Mouse (Mus musculus): ENCODE results near the gene Mroh2a. TPM values are rescaled to one million over a fixed set of nuclear protein-coding genes. Genes with fewer than 3 reads are reported as not detected.
A peak's percentile ranks its signal among the peaks of the same experiment; 100 is the strongest.

The Mroh2a gene
- polyA plus RNA-seq, 1 experiment from 2014 or later: 1.5 TPM

DNA sequence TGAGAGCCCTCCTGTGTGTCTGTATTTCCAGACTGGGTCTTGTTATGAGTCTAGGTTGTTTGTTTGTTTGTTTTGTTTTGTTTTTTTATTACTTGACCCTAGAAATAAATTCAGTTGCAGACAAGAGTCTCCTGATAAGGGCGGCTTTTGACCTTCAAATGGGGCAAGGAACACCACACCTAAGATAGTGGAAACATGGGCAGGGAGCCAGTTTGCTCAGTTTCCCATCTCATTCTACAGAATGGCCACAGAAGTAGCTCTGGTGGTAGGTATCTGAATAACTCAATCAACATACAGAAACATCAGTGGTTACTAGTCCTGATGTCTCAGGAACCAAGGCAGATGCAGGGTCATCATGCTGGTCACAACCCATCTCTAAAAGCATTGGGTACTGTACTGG lies 67.9 kb downstream of the Mroh2a start:
- H3K4me1 ChIP-seq: no peaks in the 10 kb centered on the region
- H3K4me2 ChIP-seq (replicated peaks): no peak overlapping the region
- no peak overlapping the region for H3K9ac ChIP-seq
- H3K9me3 ChIP-seq: peaks cover 71% of the 10 kb centered on the region
- H3K27ac ChIP-seq: no peak overlapping the region
- WGBS: 15% methylated on average over 1 of the region's 1 CpGs
- no peaks in the 10 kb centered on the region for H3K36me3 ChIP-seq
- H3K27me3 ChIP-seq (replicated peaks): no peaks in the 10 kb centered on the region
- no peak for ATAC-seq (ENCODE audit: low FRiP score, low read depth)
- no peak overlapping the region for H3K4me3 ChIP-seq

DNA sequence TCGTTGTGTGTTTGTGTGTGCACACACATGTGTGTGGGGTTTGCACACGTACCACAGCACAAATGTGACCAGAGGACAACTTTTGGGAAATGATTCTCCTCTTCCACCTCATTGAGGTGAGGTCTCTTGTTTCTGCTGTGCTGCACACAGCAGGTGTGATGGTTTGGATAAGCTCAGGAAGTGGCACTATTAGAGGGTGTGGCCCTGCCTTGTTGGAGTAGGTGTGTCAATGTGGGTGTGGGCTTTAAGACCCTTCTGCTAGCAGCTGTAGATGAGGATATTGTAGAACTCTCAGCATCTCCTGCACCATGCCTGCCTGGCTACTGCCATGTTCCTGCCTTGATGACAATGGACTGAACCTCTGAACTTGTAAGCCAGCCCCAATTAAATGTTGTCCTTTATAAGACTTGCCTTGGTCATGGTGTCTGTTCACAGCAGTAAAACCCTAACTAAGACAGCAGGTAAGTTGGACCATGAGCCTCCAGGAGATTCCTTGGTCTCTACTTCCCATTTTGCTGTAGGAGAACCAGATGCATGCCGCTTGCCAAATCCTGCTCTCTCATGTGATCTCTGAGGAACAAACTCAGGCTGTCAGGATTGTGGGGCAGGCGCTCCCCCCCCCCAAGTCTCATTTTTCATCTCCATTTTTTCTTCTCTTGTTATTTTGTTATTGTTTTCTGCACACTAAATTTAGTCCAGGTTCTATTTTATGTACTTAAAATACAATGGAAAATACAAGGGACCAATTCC lies 69.6 kb downstream of the Mroh2a start:
- no peak overlapping the region for H3K27ac ChIP-seq
- no peak overlapping the region for H3K4me3 ChIP-seq
- peaks cover 73% of the 10 kb centered on the region for H3K9me3 ChIP-seq
- whole genome bisulfite sequencing: 74% methylated on average over 4 of the region's 4 CpGs
- H3K9ac ChIP-seq: no peak overlapping the region
- H3K36me3 ChIP-seq: no peaks in the 10 kb centered on the region
- no peak overlapping the region for H3K4me2 ChIP-seq (replicated peaks)
- ATAC-seq (ENCODE audit: low FRiP score, low read depth): no peak
- no peaks in the 10 kb centered on the region for H3K27me3 ChIP-seq (replicated peaks)
- H3K4me1 ChIP-seq: no peaks in the 10 kb centered on the region

DNA sequence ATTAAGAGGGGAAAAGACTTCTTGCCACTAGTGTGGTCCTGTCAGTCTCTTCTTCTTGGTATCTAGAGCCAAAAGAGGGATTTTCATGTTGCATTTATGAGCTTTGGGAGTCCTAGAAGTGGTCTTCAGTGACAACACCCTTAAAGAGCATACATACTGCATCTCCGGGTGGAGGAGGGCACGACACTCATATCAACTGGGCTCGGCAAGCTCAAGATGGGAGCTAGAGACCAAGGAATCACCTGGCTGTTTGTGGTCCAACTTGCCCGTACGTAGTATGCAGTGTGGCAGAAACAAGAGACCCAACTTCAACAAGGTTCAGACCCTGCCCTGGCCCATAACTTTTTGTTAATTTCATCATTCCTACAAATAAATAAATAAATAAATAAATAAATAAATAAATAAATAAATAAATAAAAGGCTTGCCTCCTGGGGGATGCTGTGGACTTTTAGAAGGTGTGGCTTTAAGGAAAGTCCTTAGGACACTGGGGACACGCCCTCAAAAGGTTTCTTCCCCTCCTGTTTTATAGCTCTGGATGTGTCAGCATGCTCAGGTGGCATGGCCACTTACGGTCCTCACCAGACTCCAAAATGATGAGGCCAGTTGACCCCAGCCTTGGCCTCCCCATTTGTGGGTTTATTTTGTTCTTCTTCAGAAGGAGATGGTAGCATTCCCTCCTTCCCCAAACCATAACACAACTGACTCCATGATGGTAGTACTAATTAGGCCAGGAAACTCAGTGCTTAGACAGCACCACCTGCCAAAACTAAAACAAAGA lies 70.9 kb downstream of the Mroh2a start:
- Histone ChIP-seq H3K4me2 (replicated peaks) (no peak overlapping the region), H3K36me3 (no peaks in the 10 kb centered on the region), H3K27me3 (replicated peaks) (no peaks in the 10 kb centered on the region), H3K9ac (no peak overlapping the region), H3K4me3 (no peak overlapping the region), H3K27ac (no peak overlapping the region), H3K9me3 (peaks cover 76% of the 10 kb centered on the region), H3K4me1 (no peaks in the 10 kb centered on the region)
- WGBS: 64% methylated on average over 7 of the region's 7 CpGs
- ATAC-seq (ENCODE audit: low FRiP score, low read depth): no peak

DNA sequence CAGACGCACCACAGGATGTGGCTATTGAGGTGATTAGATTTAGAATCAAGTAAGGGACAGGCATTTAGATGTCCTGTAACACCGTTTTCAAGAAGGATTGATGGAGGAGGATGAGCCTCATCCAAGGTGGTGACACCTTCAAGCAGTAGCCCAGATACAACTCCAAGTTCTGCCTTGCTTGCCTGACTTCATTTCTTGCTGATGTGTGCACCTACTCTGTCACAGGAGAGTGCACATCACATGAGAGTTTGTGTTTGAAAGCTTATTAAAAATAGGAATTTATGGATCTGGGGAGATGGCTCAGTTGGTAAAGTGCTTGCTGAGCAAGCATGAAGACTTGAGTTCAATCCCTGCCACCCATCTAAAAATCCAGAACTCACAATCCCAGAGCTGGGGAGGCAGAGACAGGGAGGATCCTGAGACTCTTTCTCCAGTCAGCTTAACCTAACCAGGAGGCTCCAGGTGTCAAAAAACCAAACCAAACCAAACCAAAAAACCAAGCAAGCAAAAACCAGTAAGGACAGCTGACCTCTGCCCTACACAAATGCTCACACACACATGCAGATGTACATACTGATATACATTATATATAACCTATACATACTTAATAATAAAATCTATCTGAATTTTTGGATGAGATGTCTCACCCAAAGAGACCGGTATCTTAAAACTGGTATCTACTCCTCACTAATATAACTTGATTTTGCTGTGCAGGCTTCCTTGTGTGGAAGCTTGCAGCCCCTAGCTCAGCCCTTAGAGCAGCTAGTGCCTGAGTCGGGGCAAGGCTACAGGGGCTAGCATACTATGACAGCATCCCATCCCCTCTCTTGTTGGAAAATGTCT lies 72.1 kb downstream of the Mroh2a start:
- no peaks in the 10 kb centered on the region for H3K36me3 ChIP-seq
- no peak overlapping the region for H3K27ac ChIP-seq
- no peak overlapping the region for H3K9ac ChIP-seq
- H3K4me2 ChIP-seq (replicated peaks): no peak overlapping the region
- H3K4me3 ChIP-seq: no peak overlapping the region
- WGBS: 65% methylated on average over 4 of the region's 4 CpGs
- H3K27me3 ChIP-seq (replicated peaks): no peaks in the 10 kb centered on the region
- no peaks in the 10 kb centered on the region for H3K4me1 ChIP-seq
- ATAC-seq (ENCODE audit: low FRiP score, low read depth): no peak
- peaks cover 84% of the 10 kb centered on the region for H3K9me3 ChIP-seq

DNA sequence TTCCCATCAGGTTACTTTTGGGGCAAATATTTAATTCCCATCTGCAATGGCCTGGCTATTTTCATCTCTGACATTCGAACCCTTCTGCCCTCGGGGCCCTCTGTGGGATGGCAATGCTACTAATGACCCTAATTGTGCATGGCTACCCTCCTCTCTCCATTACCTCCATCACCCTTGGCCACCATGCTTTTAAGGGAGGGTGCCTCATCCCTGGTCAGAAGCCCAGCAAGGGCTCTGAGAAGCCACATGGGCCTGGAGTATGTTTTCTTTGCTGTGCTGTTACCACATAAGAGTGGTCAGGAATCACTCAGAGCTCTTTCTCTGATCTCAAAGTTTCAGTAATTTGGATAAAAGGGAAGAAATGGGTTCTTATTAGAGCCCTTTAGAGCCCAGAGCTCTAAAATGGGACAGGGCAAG lies 72.8 kb downstream of the Mroh2a start:
- no peak overlapping the region for H3K9ac ChIP-seq
- no peak overlapping the region for H3K4me3 ChIP-seq
- 82% methylated on average over 2 of the region's 2 CpGs for WGBS
- no peak overlapping the region for H3K27ac ChIP-seq
- no peak for ATAC-seq (ENCODE audit: low FRiP score, low read depth)
- H3K27me3 ChIP-seq (replicated peaks): no peaks in the 10 kb centered on the region
- peaks cover 86% of the 10 kb centered on the region for H3K9me3 ChIP-seq
- H3K36me3 ChIP-seq: no peaks in the 10 kb centered on the region
- no peaks in the 10 kb centered on the region for H3K4me1 ChIP-seq
- H3K4me2 ChIP-seq (replicated peaks): no peak overlapping the region

DNA sequence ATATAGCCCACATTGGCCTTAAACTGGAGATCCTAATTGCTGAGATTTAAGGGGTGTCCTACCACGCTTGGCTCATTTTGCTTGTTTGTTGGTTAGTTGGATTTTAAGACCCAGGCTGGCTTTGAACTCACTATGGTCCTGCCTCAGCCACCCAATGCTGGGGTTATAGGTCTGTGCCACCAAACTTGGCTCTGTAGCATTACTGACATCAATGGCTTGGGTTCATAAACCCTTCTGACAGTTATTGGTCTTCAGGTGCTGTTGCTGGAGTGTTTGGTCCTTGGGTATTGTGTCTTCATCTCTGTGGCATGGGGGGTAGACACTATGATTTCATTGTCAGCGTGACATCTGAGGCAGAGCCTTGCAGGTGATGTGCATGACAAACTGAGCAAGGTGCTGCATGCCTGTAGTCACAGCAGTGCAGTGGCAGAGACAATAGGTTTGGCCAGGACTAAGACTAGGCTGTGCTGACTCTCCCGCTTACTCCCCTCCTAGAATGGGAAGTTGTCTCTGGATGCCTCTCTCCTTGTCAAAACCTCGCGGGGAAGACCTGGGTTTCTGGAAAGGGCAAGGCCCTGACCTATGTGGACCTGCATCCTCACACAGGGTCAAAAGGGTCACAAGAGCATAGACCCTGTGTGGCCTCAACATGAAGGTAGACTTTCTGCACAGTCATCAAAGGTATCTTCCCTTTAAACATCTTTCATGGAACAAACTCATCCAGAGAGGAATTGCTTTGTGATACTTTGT lies 73.7 kb downstream of the Mroh2a start:
- Histone ChIP-seq H3K4me1 (no peaks in the 10 kb centered on the region), H3K4me3 (no peak overlapping the region), H3K4me2 (replicated peaks) (no peak overlapping the region), H3K36me3 (no peaks in the 10 kb centered on the region), H3K27ac (no peak overlapping the region), H3K9ac (no peak overlapping the region), H3K9me3 (peaks cover 90% of the 10 kb centered on the region), H3K27me3 (replicated peaks) (no peaks in the 10 kb centered on the region)
- WGBS: 45% methylated on average over 5 of the region's 5 CpGs
- ATAC-seq (ENCODE audit: low FRiP score, low read depth): peak; percentile 10; the same call in 1 of the 2 replicates

DNA sequence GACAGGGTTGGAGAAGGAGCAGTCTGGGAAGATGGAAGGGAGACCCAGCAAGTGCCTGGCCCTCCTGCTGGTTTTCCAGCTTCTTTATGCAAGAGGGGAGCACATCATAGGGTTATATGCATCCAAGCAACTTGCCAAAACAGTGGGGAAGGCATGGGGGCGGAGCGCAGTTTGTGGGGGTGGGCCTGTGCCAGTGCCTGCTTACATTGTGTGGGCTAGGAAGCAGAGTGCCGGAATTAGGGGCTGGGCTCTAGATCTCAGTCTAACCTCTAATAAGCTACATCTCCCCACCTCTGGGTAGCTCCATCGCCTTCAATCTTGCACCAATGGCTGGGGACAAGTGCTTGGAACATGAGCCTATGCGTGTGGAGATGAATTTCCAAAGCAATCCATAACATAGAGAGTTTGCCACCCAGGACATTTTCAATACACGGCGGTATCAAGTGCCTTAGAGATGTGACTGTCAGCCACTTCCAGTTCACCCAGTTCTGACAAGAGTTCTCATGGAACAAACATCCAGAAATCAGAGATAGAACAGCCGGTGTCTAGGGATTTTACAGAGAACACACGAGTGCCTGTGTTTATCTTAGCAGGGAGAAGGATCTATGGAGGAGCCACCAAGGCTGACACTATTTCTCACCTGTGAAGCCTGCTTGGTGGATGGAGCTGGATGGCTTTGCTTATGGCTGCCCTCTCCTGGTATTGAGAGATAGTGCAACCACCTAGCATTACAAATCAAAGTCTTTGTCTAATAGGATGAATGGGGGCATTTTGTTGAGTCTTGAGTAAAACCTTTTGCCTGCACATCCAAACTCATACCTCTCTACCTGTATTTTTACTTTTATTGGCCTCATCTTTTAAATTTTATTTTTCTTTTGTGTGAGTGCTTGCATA lies 74.6 kb downstream of the Mroh2a start:
- no peak overlapping the region for H3K4me2 ChIP-seq (replicated peaks)
- peaks cover 89% of the 10 kb centered on the region for H3K9me3 ChIP-seq
- H3K4me3 ChIP-seq: no peak overlapping the region
- no peaks in the 10 kb centered on the region for H3K36me3 ChIP-seq
- no peak overlapping the region for H3K27ac ChIP-seq
- WGBS: 74% methylated on average over 9 of the region's 9 CpGs
- no peaks in the 10 kb centered on the region for H3K27me3 ChIP-seq (replicated peaks)
- no peaks in the 10 kb centered on the region for H3K4me1 ChIP-seq
- peak; percentile 22 for ATAC-seq (ENCODE audit: low FRiP score, low read depth)
- H3K9ac ChIP-seq: no peak overlapping the region

DNA sequence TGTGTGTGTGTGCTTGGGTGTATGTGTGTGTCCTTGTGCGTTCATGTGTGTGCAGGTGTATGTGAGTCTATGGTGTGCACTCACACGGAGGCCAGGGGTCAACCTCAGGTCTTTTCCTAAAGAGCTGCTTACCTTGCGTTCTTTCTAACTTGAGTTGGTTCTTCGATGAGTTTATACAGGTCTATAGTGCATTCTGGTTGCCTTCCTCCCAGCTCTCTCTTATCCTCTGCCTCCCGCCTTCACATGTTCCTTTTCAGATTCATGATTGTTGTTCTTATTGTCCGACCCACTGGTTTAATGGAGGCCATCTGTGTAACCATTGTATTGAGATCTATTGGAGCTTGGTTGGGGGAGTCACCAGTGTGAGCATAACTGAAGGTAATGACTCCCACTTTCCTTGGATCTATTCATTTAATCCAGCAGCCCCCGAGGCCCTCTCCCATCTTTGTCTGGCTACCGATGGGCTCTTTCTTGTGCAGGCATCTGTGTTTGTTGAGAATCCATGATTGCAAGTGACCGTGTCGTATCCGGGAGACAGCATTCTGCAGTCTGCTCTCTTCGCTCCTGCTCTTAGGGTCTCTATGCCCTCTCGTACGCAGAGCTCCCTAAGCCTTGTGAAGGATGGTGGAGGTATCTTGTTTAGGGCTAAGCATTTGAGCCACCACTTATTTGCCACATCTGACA lies 75.4 kb downstream of the Mroh2a start:
- no peaks in the 10 kb centered on the region for H3K27me3 ChIP-seq (replicated peaks)
- no peak; the same call in 1 of the 2 replicates for ATAC-seq (ENCODE audit: low FRiP score, low read depth)
- no peak overlapping the region for H3K4me2 ChIP-seq (replicated peaks)
- H3K4me3 ChIP-seq: no peak overlapping the region
- 61% methylated on average over 14 of the region's 14 CpGs for WGBS
- no peak overlapping the region for H3K27ac ChIP-seq
- H3K9ac ChIP-seq: no peak overlapping the region
- H3K36me3 ChIP-seq: no peaks in the 10 kb centered on the region
- peaks cover 90% of the 10 kb centered on the region for H3K9me3 ChIP-seq
- no peaks in the 10 kb centered on the region for H3K4me1 ChIP-seq

DNA sequence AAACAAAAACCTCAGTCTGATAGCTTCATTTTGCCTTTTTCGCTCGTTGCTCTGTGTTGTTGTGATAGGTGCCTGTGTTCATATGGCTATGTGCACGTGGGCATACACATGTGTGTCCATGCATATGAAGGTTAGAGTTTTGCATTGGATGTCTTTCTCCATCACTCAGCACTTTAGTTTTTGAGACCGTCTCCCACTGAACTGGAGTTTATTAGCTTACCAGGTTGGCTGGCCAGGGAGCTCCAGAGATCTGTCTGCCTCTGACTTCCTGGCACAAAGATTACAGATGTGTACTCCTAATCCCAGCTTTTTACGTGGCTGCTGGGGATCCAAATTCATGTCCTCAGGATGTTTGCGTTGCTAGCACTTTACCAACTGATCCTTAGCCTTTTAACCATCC lies 77.0 kb downstream of the Mroh2a start:
- no peak overlapping the region for H3K9ac ChIP-seq
- H3K4me3 ChIP-seq: no peak overlapping the region
- H3K27me3 ChIP-seq (replicated peaks): no peaks in the 10 kb centered on the region
- H3K4me1 ChIP-seq: no peaks in the 10 kb centered on the region
- no peak overlapping the region for H3K4me2 ChIP-seq (replicated peaks)
- H3K9me3 ChIP-seq: peaks cover 91% of the 10 kb centered on the region
- no peak for ATAC-seq (ENCODE audit: low FRiP score, low read depth)
- no peak overlapping the region for H3K27ac ChIP-seq
- H3K36me3 ChIP-seq: no peaks in the 10 kb centered on the region
- 68% methylated on average over 6 of the region's 6 CpGs for WGBS

DNA sequence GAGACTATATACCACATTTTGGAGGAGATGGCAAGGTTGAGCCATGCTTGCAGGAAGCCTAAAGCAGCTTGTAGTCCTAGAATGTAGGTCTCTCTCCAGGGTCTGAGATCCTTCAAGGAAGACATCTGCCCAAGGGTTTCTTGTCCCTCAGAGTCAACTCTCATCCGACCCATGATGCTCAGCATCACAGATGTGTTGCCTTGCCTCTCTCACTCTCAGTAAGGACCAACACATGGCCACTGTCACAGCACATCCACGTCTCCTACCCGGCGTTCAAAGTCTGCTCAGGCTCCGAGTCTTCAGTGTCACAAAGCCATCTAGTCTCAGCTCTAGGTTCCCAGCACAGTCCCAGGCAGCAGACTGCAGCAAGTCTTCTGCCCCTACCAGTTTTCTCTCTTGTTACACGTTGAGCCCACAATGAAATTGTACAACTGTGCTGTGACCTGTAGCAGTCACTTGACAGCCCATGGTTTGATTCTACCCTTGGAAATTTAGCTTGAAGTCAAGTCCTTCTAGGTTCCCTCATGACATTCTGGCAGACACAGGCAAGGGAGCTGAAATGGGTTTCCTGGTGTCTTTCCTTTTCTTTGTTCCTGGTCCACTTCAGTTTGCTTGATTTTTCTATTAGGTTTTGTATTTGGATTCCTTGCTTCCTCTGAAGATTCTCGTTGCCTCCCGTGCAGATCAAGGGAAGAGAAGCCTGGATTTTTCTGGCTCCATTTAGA lies 77.6 kb downstream of the Mroh2a start:
- peaks cover 92% of the 10 kb centered on the region for H3K9me3 ChIP-seq
- no peak overlapping the region for H3K4me3 ChIP-seq
- H3K4me2 ChIP-seq (replicated peaks): no peak overlapping the region
- no peaks in the 10 kb centered on the region for H3K36me3 ChIP-seq
- H3K27ac ChIP-seq: no peak overlapping the region
- H3K27me3 ChIP-seq (replicated peaks): no peaks in the 10 kb centered on the region
- no peak for ATAC-seq (ENCODE audit: low FRiP score, low read depth)
- H3K9ac ChIP-seq: no peak overlapping the region
- H3K4me1 ChIP-seq: no peaks in the 10 kb centered on the region
- 61% methylated on average over 8 of the region's 8 CpGs for WGBS

Data from neural tube, embryonic 12.5 days (tissue).